Comparison of ENCODE assay signal across 26 mouse cellular contexts in genomic region chr7:106758800-106759199, GRCm38 (mm10). TPM values are rescaled to one million over a fixed set of nuclear protein-coding genes. Genes with fewer than 3 reads are reported as not detected.
DNase-seq lines count a peak whose midpoint lies in the region; ATAC-seq and TF ChIP-seq lines count a peak whose summit lies in the region.
"Had no signal": no experiment of that assay in that cellular context is flagged by ENCODE, and none has a peak within 500 bp of the region (broad histone marks: within the 10 kb centered on the region; RNA-seq: fewer than 3 reads in every experiment).

No protein-coding gene starts in this region.

- H3K27ac ChIP-seq in bone marrow macrophage, adult 2 months (ENCODE audit: insufficient read depth, low read depth, low read length), result peak overlapping the region; percentile 79
- H3K27ac ChIP-seq: embryonic facial prominence, embryonic 13.5 days; forebrain, embryonic 12.5 days; hindbrain, embryonic 15.5 days had no signal

- intact Hi-C loops in left cerebral cortex, postnatal 10 days (cut with DNase I), result no loop called here

- TF ChIP-seq CTCF in bone marrow macrophage, adult 2 months (IDR thresholded peaks at IDR 0.05; ENCODE audit: low read depth, low read length), result no peak

- ATAC-seq in granulocyte monocyte progenitor cell, adult 5-6 weeks (replicated peaks; ENCODE audit: poor library complexity, severe bottlenecking), result peak; percentile 98
- ATAC-seq in monocyte, adult 5-6 weeks (replicated peaks; ENCODE audit: insufficient number of reproducible peaks, low FRiP score, low TSS enrichment, poor library complexity, severe bottlenecking), result 0 out of 2 replicates have a peak, but pooled peaks have one; percentile 71
- ATAC-seq: CD4-positive, CD25-positive, alpha-beta regulatory T cell, adult 4 months; forebrain, postnatal 0 days had no signal

- no peak overlapping the region for H3K4me3 ChIP-seq in bone marrow macrophage, adult 2 months (ENCODE audit: insufficient read depth, low read length)
- H3K4me3 ChIP-seq: embryonic facial prominence, embryonic 13.5 days; forebrain, embryonic 12.5 days; heart, embryonic 12.5 days; hindbrain, embryonic 15.5 days had no signal

- DNase-seq in kidney, adult 18-20 months, result no peak
- no peak for DNase-seq in left cerebral cortex, postnatal 10 days (ENCODE audit: extremely low spot score in 1 of 2, low spot score in 2 of 2)
- DNase-seq in left cerebral cortex, adult 8-10 months (ENCODE audit: low spot score in 2 of 2), result no peak
- DNase-seq: adrenal gland, adult 8-10 months; B cell, adult 2 months; cerebellum, adult 11-12 months; cerebellum, adult 9-10 months; cerebellum, postnatal 25 days; forebrain, postnatal 0 days; gastrocnemius, postnatal 14 days; heart, postnatal 36 days had no signal

- H3K4me1 ChIP-seq in bone marrow macrophage, adult 2 months (ENCODE audit: control insufficient read depth, insufficient read depth, low read length), result peaks cover 8% of the 10 kb centered on the region
- H3K4me1 ChIP-seq: embryonic facial prominence, embryonic 13.5 days; forebrain, embryonic 12.5 days; heart, embryonic 12.5 days; hindbrain, embryonic 15.5 days had no signal

- no peak for TF ChIP-seq POLR2A in bone marrow macrophage, adult 2 months (IDR thresholded peaks at IDR 0.05; ENCODE audit: borderline replicate concordance, low read depth, low read length)

RNA-seq across cellular contexts. Expression of gene Olfr698, which starts 3.6 kb away (rescaled TPM):
- not detected in 2 replicates for polyA plus RNA-seq in bone marrow macrophage, adult 2 months (2012; ENCODE audit: insufficient read depth, insufficient read length, missing spikeins)
- not detected in 2 replicates for total RNA-seq in granulocyte monocyte progenitor cell, adult 5-6 weeks (2014; fragmentation: Nextera tagmentation)
- not detected in 2 replicates for total RNA-seq in granulocyte monocyte progenitor cell, adult 5-6 weeks (2017)
- total RNA-seq in monocyte, adult 5-6 weeks (2017), result not detected in 3 replicates
- not detected for total RNA-seq in left cerebral cortex, postnatal 10 days (2021)
- total RNA-seq in left cerebral cortex, adult 8-10 months (2022), result under 1 TPM in 1 of 4 experiments, not detected in 3; 0.42 TPM
- total RNA-seq: adrenal gland, adult 8-10 months; adrenal gland, postnatal 4 days; forebrain, postnatal 0 days; gastrocnemius, adult 18-20 months; gastrocnemius, postnatal 14 days; heart, adult 8-10 months; heart, postnatal 36 days had no signal
- polyA plus RNA-seq: embryonic facial prominence, embryonic 13.5 days; forebrain, embryonic 12.5 days; forebrain, postnatal 0 days; G1E; gonadal fat pad, adult 2 months; heart, embryonic 12.5 days; heart, embryonic 16.5 days; hindbrain, embryonic 11.5 days; hindbrain, embryonic 15.5 days had no signal

RNA-seq across cellular contexts. Expression of gene Olfr697, which starts 16.6 kb away (rescaled TPM):
- not detected in 2 replicates for polyA plus RNA-seq in bone marrow macrophage, adult 2 months (2012; ENCODE audit: insufficient read depth, insufficient read length, missing spikeins)
- total RNA-seq in granulocyte monocyte progenitor cell, adult 5-6 weeks (2014; fragmentation: Nextera tagmentation), result not detected in 2 replicates
- not detected in 2 replicates for total RNA-seq in granulocyte monocyte progenitor cell, adult 5-6 weeks (2017)
- total RNA-seq in monocyte, adult 5-6 weeks (2017), result not detected in 3 replicates
- not detected for total RNA-seq in left cerebral cortex, postnatal 10 days (2021)
- not detected for total RNA-seq in left cerebral cortex, adult 8-10 months (2022)
- total RNA-seq: adrenal gland, adult 8-10 months; adrenal gland, postnatal 4 days; forebrain, postnatal 0 days; gastrocnemius, adult 18-20 months; gastrocnemius, postnatal 14 days; heart, adult 8-10 months; heart, postnatal 36 days had no signal
- polyA plus RNA-seq: CD4-positive, CD25-positive, alpha-beta regulatory T cell, adult 4 months; embryonic facial prominence, embryonic 13.5 days; forebrain, embryonic 12.5 days; forebrain, postnatal 0 days; G1E; gonadal fat pad, adult 2 months; heart, embryonic 12.5 days; heart, embryonic 16.5 days; hindbrain, embryonic 11.5 days; hindbrain, embryonic 15.5 days had no signal

RNA-seq across cellular contexts. Expression of gene Olfr699, which starts 34.2 kb away (rescaled TPM):
- not detected in 2 replicates for polyA plus RNA-seq in bone marrow macrophage, adult 2 months (2012; ENCODE audit: insufficient read depth, insufficient read length, missing spikeins)
- not detected in 2 replicates for total RNA-seq in granulocyte monocyte progenitor cell, adult 5-6 weeks (2014; fragmentation: Nextera tagmentation)
- total RNA-seq in granulocyte monocyte progenitor cell, adult 5-6 weeks (2017), result not detected in 2 replicates
- total RNA-seq in monocyte, adult 5-6 weeks (2017), result not detected in 3 replicates
- not detected for total RNA-seq in left cerebral cortex, postnatal 10 days (2021)
- not detected for total RNA-seq in left cerebral cortex, adult 8-10 months (2022)
- total RNA-seq: adrenal gland, adult 8-10 months; adrenal gland, postnatal 4 days; forebrain, postnatal 0 days; gastrocnemius, adult 18-20 months; gastrocnemius, postnatal 14 days; heart, adult 8-10 months; heart, postnatal 36 days had no signal
- polyA plus RNA-seq: CD4-positive, CD25-positive, alpha-beta regulatory T cell, adult 4 months; embryonic facial prominence, embryonic 13.5 days; forebrain, embryonic 12.5 days; forebrain, postnatal 0 days; G1E; gonadal fat pad, adult 2 months; heart, embryonic 12.5 days; heart, embryonic 16.5 days; hindbrain, embryonic 11.5 days; hindbrain, embryonic 15.5 days had no signal

RNA-seq across cellular contexts. Expression of gene Olfr695, which starts 42.6 kb away (rescaled TPM):
- not detected in 2 replicates for polyA plus RNA-seq in bone marrow macrophage, adult 2 months (2012; ENCODE audit: insufficient read depth, insufficient read length, missing spikeins)
- total RNA-seq in granulocyte monocyte progenitor cell, adult 5-6 weeks (2014; fragmentation: Nextera tagmentation), result not detected in 2 replicates
- 0.36 TPM in 1 of 2 replicates, not detected in the other for total RNA-seq in granulocyte monocyte progenitor cell, adult 5-6 weeks (2017)
- total RNA-seq in monocyte, adult 5-6 weeks (2017), result not detected in 3 replicates
- total RNA-seq in left cerebral cortex, postnatal 10 days (2021), result not detected
- not detected for total RNA-seq in left cerebral cortex, adult 8-10 months (2022)
- total RNA-seq: adrenal gland, adult 8-10 months; adrenal gland, postnatal 4 days; forebrain, postnatal 0 days; gastrocnemius, adult 18-20 months; gastrocnemius, postnatal 14 days; heart, adult 8-10 months; heart, postnatal 36 days had no signal
- polyA plus RNA-seq: CD4-positive, CD25-positive, alpha-beta regulatory T cell, adult 4 months; embryonic facial prominence, embryonic 13.5 days; forebrain, embryonic 12.5 days; forebrain, postnatal 0 days; G1E; gonadal fat pad, adult 2 months; heart, embryonic 12.5 days; heart, embryonic 16.5 days; hindbrain, embryonic 11.5 days; hindbrain, embryonic 15.5 days had no signal

RNA-seq across cellular contexts. Expression of gene Olfr700, which starts 49.8 kb away (rescaled TPM):
- not detected in 2 replicates for polyA plus RNA-seq in bone marrow macrophage, adult 2 months (2012; ENCODE audit: insufficient read depth, insufficient read length, missing spikeins)
- total RNA-seq in granulocyte monocyte progenitor cell, adult 5-6 weeks (2014; fragmentation: Nextera tagmentation), result not detected in 2 replicates
- not detected in 2 replicates for total RNA-seq in granulocyte monocyte progenitor cell, adult 5-6 weeks (2017)
- not detected in 3 replicates for total RNA-seq in monocyte, adult 5-6 weeks (2017)
- total RNA-seq in left cerebral cortex, postnatal 10 days (2021), result not detected
- not detected for total RNA-seq in left cerebral cortex, adult 8-10 months (2022)
- total RNA-seq: adrenal gland, adult 8-10 months; adrenal gland, postnatal 4 days; forebrain, postnatal 0 days; G1E; gastrocnemius, adult 18-20 months; gastrocnemius, postnatal 14 days; heart, adult 8-10 months; heart, postnatal 36 days had no signal
- polyA plus RNA-seq: CD4-positive, CD25-positive, alpha-beta regulatory T cell, adult 4 months; embryonic facial prominence, embryonic 13.5 days; forebrain, embryonic 12.5 days; forebrain, postnatal 0 days; G1E; gonadal fat pad, adult 2 months; heart, embryonic 12.5 days; heart, embryonic 16.5 days; hindbrain, embryonic 11.5 days; hindbrain, embryonic 15.5 days had no signal
